Mouse (Mus musculus) CH12.LX (cell line): ENCODE results near the gene Ubc. TPM values are rescaled to one million over a fixed set of nuclear protein-coding genes. Genes with fewer than 3 reads are reported as not detected.
A peak's percentile ranks its signal among the peaks of the same experiment; 100 is the strongest.

Source experiments
- DNase-seq: peaks from one replicate; pipeline ENCODE4 v3.0.0-alpha.2; 2013; ENCODE audit errors: extremely low read depth
- H3K27ac ChIP-seq: 2 replicates; pipeline ENCODE4 v1.5.1; 2012; ENCODE audit warnings: low read depth, mild to moderate bottlenecking, control low read depth, moderate library complexity; ENCODE audit not compliant: insufficient read depth
- H3K27me3 ChIP-seq: replicated peaks from 2 replicates; pipeline ENCODE3; 2012; ENCODE audit warnings: inconsistent platforms
- H3K36me3 ChIP-seq, 2 experiments: replicated peaks in 1 of 2; 2 replicates each; pipeline versions ENCODE3 to v1.6.1; 2012; ENCODE audit warnings: inconsistent platforms in 1 of 2, low read length in 1 of 2, mild to moderate bottlenecking in 1 of 2, mixed read lengths in 1 of 2, moderate library complexity in 1 of 2; ENCODE audit not compliant: control insufficient read depth in 1 of 2, insufficient read depth in 1 of 2
- H3K4me1 ChIP-seq, 2 experiments: 2 replicates each; pipeline ENCODE4 v1.6.1; 2012; ENCODE audit warnings: inconsistent platforms in 1 of 2, moderate library complexity in 1 of 2; ENCODE audit not compliant: insufficient read depth in 2 of 2, control insufficient read depth in 1 of 2
- H3K4me2 ChIP-seq: 2 replicates; pipeline ENCODE4 v1.6.1; 2012; ENCODE audit warnings: low read depth, mild to moderate bottlenecking, control low read depth; ENCODE audit not compliant: poor library complexity, insufficient read depth, severe bottlenecking
- H3K4me3 ChIP-seq, 3 experiments: fragments of 150-350 bp in 1 of 3; sonication (generic) in 1 of 3; replicated peaks in 1 of 3; 2 replicates each; pipeline versions ENCODE3 to v1.5.1; 2011 to 2012; ENCODE audit warnings: low read depth in 2 of 3, low read length in 2 of 3, mild to moderate bottlenecking in 2 of 3, moderate library complexity in 2 of 3, control low read depth in 1 of 3, improper control_type of control experiment in 1 of 3, inconsistent platforms in 1 of 3, mixed read lengths in 1 of 3; ENCODE audit not compliant: poor library complexity in 1 of 3
- H3K79me2 ChIP-seq: replicated peaks from 2 replicates; pipeline ENCODE4 v1.6.1; 2012; ENCODE audit warnings: mild to moderate bottlenecking, moderate library complexity; ENCODE audit not compliant: control insufficient read depth, poor library complexity, insufficient read depth, severe bottlenecking; ENCODE audit errors: extremely low read depth
- H3K9ac ChIP-seq: 2 replicates; pipeline ENCODE4 v1.6.1; 2012; ENCODE audit warnings: low read depth, mild to moderate bottlenecking, control low read depth, moderate library complexity; ENCODE audit not compliant: insufficient read depth
- H3K9me3 ChIP-seq: replicated peaks from 2 replicates; pipeline ENCODE3; 2012; ENCODE audit warnings: low read length, inconsistent platforms, mixed read lengths
- CHD1 ChIP-seq: IDR thresholded peaks from 2 replicates; pipeline ENCODE4 v1.6.1; 2012; ENCODE audit warnings: low read depth, low read length, improper control_type of control experiment, inconsistent platforms
- CHD2 ChIP-seq: IDR thresholded peaks from 2 replicates; pipeline ENCODE4 v1.6.1; 2011; ENCODE audit warnings: low read length, improper control_type of control experiment
- CTCF ChIP-seq, 2 experiments: IDR thresholded peaks in 1 of 2; conservative IDR thresholded peaks in 1 of 2; 2 replicates each; pipeline ENCODE4 v1.5.1; 2011 to 2012; ENCODE audit warnings: low read depth in 2 of 2, low read length in 2 of 2, improper control_type of control experiment in 1 of 2, inconsistent platforms in 1 of 2, mild to moderate bottlenecking in 1 of 2, moderate library complexity in 1 of 2
- E2F4 ChIP-seq: IDR thresholded peaks from 2 replicates; pipeline ENCODE4 v1.6.1; 2011; ENCODE audit warnings: low read depth, low read length, improper control_type of control experiment; ENCODE audit not compliant: insufficient replicate concordance
- ELF1 ChIP-seq: IDR thresholded peaks from 2 replicates; pipeline ENCODE4 v1.6.1; 2014; ENCODE audit warnings: low read depth, mild to moderate bottlenecking, inconsistent platforms, low read length, improper control_type of control experiment
- EP300 ChIP-seq: IDR thresholded peaks from 2 replicates; pipeline ENCODE4 v1.6.1; 2011; ENCODE audit warnings: low read length, improper control_type of control experiment
- ETS1 ChIP-seq: conservative IDR thresholded peaks from 2 replicates; pipeline ENCODE4 v1.6.1; 2012; ENCODE audit warnings: low read depth, mild to moderate bottlenecking, inconsistent platforms, low read length, improper control_type of control experiment, moderate library complexity
- GABPA ChIP-seq: IDR thresholded peaks from 2 replicates; pipeline ENCODE4 v1.6.1; 2012; ENCODE audit warnings: low read depth, low read length, improper control_type of control experiment, inconsistent platforms; ENCODE audit not compliant: insufficient replicate concordance
- HCFC1 ChIP-seq: IDR thresholded peaks from 2 replicates; pipeline ENCODE4 v1.6.1; 2012; ENCODE audit warnings: low read depth, mild to moderate bottlenecking, inconsistent platforms, low read length, improper control_type of control experiment
- IRF4 ChIP-seq: IDR thresholded peaks from 2 replicates; pipeline ENCODE4 v1.6.1; 2014; ENCODE audit warnings: low read depth, mild to moderate bottlenecking, inconsistent platforms, low read length, improper control_type of control experiment
- JUN ChIP-seq: IDR thresholded peaks from 2 replicates; pipeline ENCODE4 v1.6.1; 2011; ENCODE audit warnings: low read depth, mild to moderate bottlenecking, low read length, improper control_type of control experiment, moderate library complexity; ENCODE audit not compliant: insufficient read depth
- KAT2A ChIP-seq: IDR thresholded peaks from 2 replicates; pipeline ENCODE4 v1.6.1; 2012; ENCODE audit warnings: low read length, improper control_type of control experiment, inconsistent platforms; ENCODE audit not compliant: insufficient replicate concordance
- MAFK ChIP-seq: IDR thresholded peaks from 2 replicates; pipeline ENCODE4 v1.6.1; 2011; ENCODE audit warnings: low read length, improper control_type of control experiment; ENCODE audit not compliant: insufficient replicate concordance
- MAX ChIP-seq: IDR thresholded peaks from 2 replicates; pipeline ENCODE4 v1.6.1; 2011; ENCODE audit warnings: low read length, improper control_type of control experiment
- MAZ ChIP-seq: IDR thresholded peaks from 2 replicates; pipeline ENCODE4 v1.6.1; 2012; ENCODE audit warnings: low read depth, mild to moderate bottlenecking, inconsistent platforms, low read length, improper control_type of control experiment, moderate library complexity
- MEF2A ChIP-seq: IDR thresholded peaks from 2 replicates; pipeline ENCODE4 v1.6.1; 2014; ENCODE audit warnings: low read depth, mild to moderate bottlenecking, inconsistent platforms, low read length, improper control_type of control experiment, borderline replicate concordance
- MXI1 ChIP-seq: IDR thresholded peaks from 2 replicates; pipeline ENCODE4 v1.6.1; 2011; ENCODE audit warnings: mild to moderate bottlenecking, low read depth, low read length, improper control_type of control experiment
- NELFE ChIP-seq: IDR thresholded peaks from 2 replicates; pipeline ENCODE4 v1.6.1; 2011; ENCODE audit warnings: low read depth, low read length, improper control_type of control experiment
- NRF1 ChIP-seq: IDR thresholded peaks from 2 replicates; pipeline ENCODE4 v1.6.1; 2014; ENCODE audit warnings: low read depth, mild to moderate bottlenecking, inconsistent platforms, low read length, improper control_type of control experiment, moderate library complexity
- PAX5 ChIP-seq: IDR thresholded peaks from 2 replicates; pipeline ENCODE4 v1.6.1; 2012; ENCODE audit warnings: low read length, inconsistent platforms, mixed read lengths
- POLR2A ChIP-seq: IDR thresholded peaks from 2 replicates; pipeline ENCODE4 v1.6.1; 2011; ENCODE audit warnings: low read depth, mild to moderate bottlenecking, improper control_type of control experiment, low read length
- POLR2AphosphoS2 ChIP-seq: IDR thresholded peaks from 2 replicates; pipeline ENCODE4 v1.6.1; 2011; ENCODE audit warnings: low read depth, low read length, improper control_type of control experiment
- RCOR1 ChIP-seq: conservative IDR thresholded peaks from 2 replicates; pipeline ENCODE4 v1.6.1; 2012; ENCODE audit warnings: low read depth, mild to moderate bottlenecking, inconsistent platforms, low read length, improper control_type of control experiment
- SIN3A ChIP-seq: IDR thresholded peaks from 2 replicates; pipeline ENCODE4 v1.6.1; 2012; ENCODE audit warnings: low read length, improper control_type of control experiment, inconsistent platforms
- TBP ChIP-seq: conservative IDR thresholded peaks from 2 replicates; pipeline ENCODE4 v1.6.1; 2011; ENCODE audit warnings: low read depth, low read length, improper control_type of control experiment
- TCF12 ChIP-seq: IDR thresholded peaks from 2 replicates; pipeline ENCODE4 v1.6.1; 2014; ENCODE audit warnings: low read depth, mild to moderate bottlenecking, inconsistent platforms, low read length, improper control_type of control experiment
- UBTF ChIP-seq: IDR thresholded peaks from 2 replicates; pipeline ENCODE4 v1.6.1; 2012; ENCODE audit warnings: low read depth, mild to moderate bottlenecking, inconsistent platforms, low read length, improper control_type of control experiment, moderate library complexity
- USF2 ChIP-seq: conservative IDR thresholded peaks from 2 replicates; pipeline ENCODE4 v1.6.1; 2011; ENCODE audit warnings: low read depth, low read length, improper control_type of control experiment
- ZC3H11A ChIP-seq: IDR thresholded peaks from 2 replicates; pipeline ENCODE4 v1.6.1; 2012; ENCODE audit warnings: low read depth, mild to moderate bottlenecking, inconsistent platforms, low read length, improper control_type of control experiment
- ZKSCAN1 ChIP-seq: IDR thresholded peaks from 2 replicates; pipeline ENCODE4 v1.6.1; 2012; ENCODE audit warnings: low read depth, inconsistent platforms, low read length, improper control_type of control experiment, borderline replicate concordance
- ZMIZ1 ChIP-seq: IDR thresholded peaks from 2 replicates; pipeline ENCODE4 v1.6.1; 2012; ENCODE audit warnings: low read depth, mild to moderate bottlenecking, inconsistent platforms, low read length, improper control_type of control experiment
- ZNF384 ChIP-seq: IDR thresholded peaks from 2 replicates; pipeline ENCODE4 v1.6.1; 2012; ENCODE audit warnings: low read depth, low read length, improper control_type of control experiment, inconsistent platforms
- dilution Hi-C: fragments of 300-500 bp; cut with MboI; formaldehyde crosslinking; loops from 2 replicates; pipeline ENCODE4 v1.14.3; 2020; ENCODE audit warnings: low sequenced_read_pairs; ENCODE audit not compliant: extremely low pct_unique_long_range_greater_than_20kb, extremely low pct_ligation_motif_present
- in situ Hi-C: fragments of 300-500 bp; cut with MboI; formaldehyde crosslinking; loops from 3 replicates; pipeline ENCODE4 v1.14.3; 2019; ENCODE audit warnings: low sequenced_read_pairs, low pct_ligation_motif_present, low pct_unique_long_range_greater_than_20kb, mixed read lengths
- polyA plus RNA-seq: library from polyadenylated mRNA; unstranded; fragments of >175 nt; gene quantifications from 2 replicates; pipeline ENCODE4 v1.2.1, GENCODE M21; 2012; ENCODE audit warnings: low read depth; ENCODE audit not compliant: insufficient read length
- total RNA-seq, 2 experiments: library from RNA; depleted of rRNA; stranded (reverse); fragments of 300-350 nt in 1 of 2; fragments of >200 nt in 1 of 2; gene quantifications; 2 replicates each; pipeline ENCODE4 v1.2.3; 2012 to 2014

Ubc gene
- total and polyA plus RNA-seq, 3 experiments, result 466 to 803 (median 656) TPM

- peaks cover 3 to 19% of the 10 kb centered on the region in 2 experiments; a peak in 3 of 4 replicates for H3K4me1 ChIP-seq
- in situ Hi-C loops, result no loop called here
These were observed 19.5 kb upstream of the Ubc start for GRCm38 (mm10) chr5:125409348-125410090.

GRCm38 (mm10) chr5:125408842-125409241 is 18.8 kb upstream of the Ubc start:
- Histone ChIP-seq H3K4me3 (peak overlapping the region; percentile 50 to 58 (median 52)), H3K27me3 (no peaks in the 10 kb centered on the region), H3K9me3 (no peaks in the 10 kb centered on the region), H3K27ac (no peak overlapping the region), H3K9ac (peak overlapping the region; percentile 62), H3K4me2 (peak overlapping the region; percentile 76), H3K79me2 (no peaks in the 10 kb centered on the region), H3K4me1 (peaks cover 3 to 20% of the 10 kb centered on the region in 2 experiments; a peak in 3 of 4 replicates), H3K36me3 (peaks cover 7 to 17% of the 10 kb centered on the region in 2 experiments)
- in situ Hi-C loops, result no loop called here
- dilution Hi-C loops, result no loop called here
- DNase-seq, result peak; percentile 91
- TF ChIP-seq ZMIZ1, result no peak
- TF ChIP-seq ZKSCAN1, result no peak
- TF ChIP-seq SIN3A, result peak; percentile 50; the same call in 1 of the 2 replicates
- peak; percentile 96 for TF ChIP-seq MAFK
- TF ChIP-seq CHD1, result no peak
- no peak for TF ChIP-seq ZC3H11A
- no peak for TF ChIP-seq MXI1
- no peak for TF ChIP-seq RCOR1
- TF ChIP-seq NELFE, result no peak
- TF ChIP-seq MAZ, result no peak
- TF ChIP-seq GABPA, result no peak
- peak; percentile 95 for TF ChIP-seq ELF1
- no peak for TF ChIP-seq EP300
- no peak for TF ChIP-seq CHD2
- TF ChIP-seq ETS1, result no peak
- TF ChIP-seq USF2, result no peak
- no peak for TF ChIP-seq TCF12
- TF ChIP-seq CTCF (conservative IDR thresholded peaks at IDR 0.05 in 1 of 2, IDR thresholded peaks at IDR 0.05 in 1 of 2; ENCODE audit: low read depth in 2 of 2, low read length in 2 of 2), result no peak
- TF ChIP-seq POLR2A, result no peak
- TF ChIP-seq IRF4, result no peak
- no peak for TF ChIP-seq PAX5
- peak; percentile 68 for TF ChIP-seq NRF1
- no peak for TF ChIP-seq UBTF
- TF ChIP-seq JUN, result no peak

More at GRCm38 (mm10) chr5:125409348-125410090, 19.5 kb upstream of the Ubc start:
- no peaks in the 10 kb centered on the region for H3K27me3 ChIP-seq
- peak overlapping the region; percentile 50 to 58 (median 52) for H3K4me3 ChIP-seq
- peaks cover under 1% of the 10 kb centered on the region for H3K9me3 ChIP-seq
- TF ChIP-seq MEF2A, result peak; percentile 14; the same call in 1 of the 2 replicates
- TF ChIP-seq TBP, result peak; percentile 98
- TF ChIP-seq E2F4, result peak; percentile 85; the same call in 1 of the 2 replicates
- TF ChIP-seq MXI1, result peak; percentile 63; the same call in 1 of the 2 replicates
- TF ChIP-seq GABPA, result no peak
- no peak for TF ChIP-seq ZC3H11A
- TF ChIP-seq HCFC1, result peak; percentile 35
- TF ChIP-seq POLR2AphosphoS2, result no peak
- peak; percentile 87 for TF ChIP-seq ZNF384
- no peak for TF ChIP-seq SIN3A
- no peak for TF ChIP-seq RCOR1
- TF ChIP-seq ELF1, result peak; percentile 97
- TF ChIP-seq NRF1, result peak; percentile 71
- TF ChIP-seq KAT2A, result 0 out of 2 replicates have a peak, but pooled peaks have one; percentile 75
- TF ChIP-seq ZKSCAN1, result no peak
- no peak for TF ChIP-seq IRF4
- TF ChIP-seq MAFK, result peak; percentile 98
- no peak for TF ChIP-seq UBTF
- TF ChIP-seq MAX, result no peak
- TF ChIP-seq NELFE, result no peak
- peak; percentile 72 for DNase-seq
- peak overlapping the region; percentile 62 for H3K9ac ChIP-seq
- H3K36me3 ChIP-seq, result peaks cover 12 to 22% of the 10 kb centered on the region in 2 experiments
- H3K79me2 ChIP-seq, result no peaks in the 10 kb centered on the region
- H3K27ac ChIP-seq, result no peak overlapping the region
- H3K4me2 ChIP-seq, result peak overlapping the region; percentile 76; the same call in 1 of the 2 replicates
- dilution Hi-C loops, result no loop called here
